Mouse (Mus musculus): ENCODE results near the gene Nudt6. TPM values are rescaled to one million over a fixed set of nuclear protein-coding genes. Genes with fewer than 3 reads are reported as not detected.

Gene Nudt6
- polyA plus RNA-seq, 1 experiment from 2014 or later: 3.9 TPM

- no peaks in the 10 kb centered on the region for H3K4me1 ChIP-seq (ENCODE audit: control insufficient read depth, low read depth, low read length)
- H3K9ac ChIP-seq (ENCODE audit: low read depth, low read length): no peak overlapping the region
- H3K27me3 ChIP-seq (ENCODE audit: control insufficient read depth, insufficient read depth, low read depth, low read length): no peaks in the 10 kb centered on the region
- no peaks in the 10 kb centered on the region for H3K9me3 ChIP-seq (replicated peaks; ENCODE audit: control insufficient read depth, low read length)
- WGBS (ENCODE audit: insufficient replicate concordance): 64% methylated on average over 7 of the region's 7 CpGs
- H3K4me3 ChIP-seq (ENCODE audit: low read depth, low read length): no peak overlapping the region
- no peak for ATAC-seq (ENCODE audit: low read depth)
- H3K4me2 ChIP-seq (ENCODE audit: low read depth, low read length): no peak overlapping the region
- no peaks in the 10 kb centered on the region for H3K36me3 ChIP-seq (ENCODE audit: control insufficient read depth, insufficient read depth)
- H3K27ac ChIP-seq (ENCODE audit: low read length): no peak overlapping the region
Observed at GRCm38 (mm10) chr3:37398661-37399395, 21.2 kb downstream of the Nudt6 start.

- Histone ChIP-seq H3K27ac (ENCODE audit: low read length) (no peak overlapping the region), H3K27me3 (ENCODE audit: control insufficient read depth, insufficient read depth, low read depth, low read length) (no peaks in the 10 kb centered on the region), H3K4me1 (ENCODE audit: control insufficient read depth, low read depth, low read length) (no peaks in the 10 kb centered on the region), H3K4me2 (ENCODE audit: low read depth, low read length) (no peak overlapping the region), H3K9ac (ENCODE audit: low read depth, low read length) (no peak overlapping the region), H3K4me3 (ENCODE audit: low read depth, low read length) (no peak overlapping the region), H3K36me3 (ENCODE audit: control insufficient read depth, insufficient read depth) (no peaks in the 10 kb centered on the region), H3K9me3 (replicated peaks; ENCODE audit: control insufficient read depth, low read length) (no peaks in the 10 kb centered on the region)
- WGBS (ENCODE audit: insufficient replicate concordance): 56% methylated on average over 3 of the region's 3 CpGs
- ATAC-seq (ENCODE audit: low read depth): no peak
Observed at GRCm38 (mm10) chr3:37397646-37398045, 22.4 kb downstream of the Nudt6 start.

- Histone ChIP-seq H3K4me2 (ENCODE audit: low read depth, low read length) (no peak overlapping the region), H3K27me3 (ENCODE audit: control insufficient read depth, insufficient read depth, low read depth, low read length) (no peaks in the 10 kb centered on the region), H3K4me1 (ENCODE audit: control insufficient read depth, low read depth, low read length) (no peaks in the 10 kb centered on the region), H3K27ac (ENCODE audit: low read length) (no peak overlapping the region), H3K36me3 (ENCODE audit: control insufficient read depth, insufficient read depth) (no peaks in the 10 kb centered on the region), H3K9me3 (replicated peaks; ENCODE audit: control insufficient read depth, low read length) (no peaks in the 10 kb centered on the region), H3K9ac (ENCODE audit: low read depth, low read length) (no peak overlapping the region), H3K4me3 (ENCODE audit: low read depth, low read length) (no peak overlapping the region)
- WGBS (ENCODE audit: insufficient replicate concordance): 63% methylated on average over 5 of the region's 5 CpGs
- ATAC-seq (ENCODE audit: low read depth): no peak
Observed at GRCm38 (mm10) chr3:37396930-37397608, 22.9 kb downstream of the Nudt6 start.

GRCm38 (mm10) chr3:37387310-37387709 lies 32.7 kb downstream of the Nudt6 start:
- H3K4me2 ChIP-seq (ENCODE audit: low read depth, low read length): no peak overlapping the region
- no peak for ATAC-seq (ENCODE audit: low read depth)
- no peaks in the 10 kb centered on the region for H3K9me3 ChIP-seq (replicated peaks; ENCODE audit: control insufficient read depth, low read length)
- no peak overlapping the region for H3K9ac ChIP-seq (ENCODE audit: low read depth, low read length)
- WGBS (ENCODE audit: insufficient replicate concordance): 72% methylated on average over 6 of the region's 6 CpGs
- H3K27ac ChIP-seq (ENCODE audit: low read length): no peak overlapping the region
- no peaks in the 10 kb centered on the region for H3K36me3 ChIP-seq (ENCODE audit: control insufficient read depth, insufficient read depth)
- H3K27me3 ChIP-seq (ENCODE audit: control insufficient read depth, insufficient read depth, low read depth, low read length): no peaks in the 10 kb centered on the region
- no peak overlapping the region for H3K4me3 ChIP-seq (ENCODE audit: low read depth, low read length)
- no peaks in the 10 kb centered on the region for H3K4me1 ChIP-seq (ENCODE audit: control insufficient read depth, low read depth, low read length)

- H3K4me3 ChIP-seq (ENCODE audit: low read depth, low read length): no peak overlapping the region
- 68% methylated on average over 6 of the region's 6 CpGs for whole genome bisulfite sequencing (ENCODE audit: insufficient replicate concordance)
- no peaks in the 10 kb centered on the region for H3K9me3 ChIP-seq (replicated peaks; ENCODE audit: control insufficient read depth, low read length)
- ATAC-seq (ENCODE audit: low read depth): no peak
- no peak overlapping the region for H3K27ac ChIP-seq (ENCODE audit: low read length)
- H3K9ac ChIP-seq (ENCODE audit: low read depth, low read length): no peak overlapping the region
- H3K36me3 ChIP-seq (ENCODE audit: control insufficient read depth, insufficient read depth): no peaks in the 10 kb centered on the region
- H3K4me2 ChIP-seq (ENCODE audit: low read depth, low read length): no peak overlapping the region
- no peaks in the 10 kb centered on the region for H3K4me1 ChIP-seq (ENCODE audit: control insufficient read depth, low read depth, low read length)
- H3K27me3 ChIP-seq (ENCODE audit: control insufficient read depth, insufficient read depth, low read depth, low read length): no peaks in the 10 kb centered on the region
Observed at GRCm38 (mm10) chr3:37383096-37383765, 36.8 kb downstream of the Nudt6 start.

GRCm38 (mm10) chr3:37381457-37381856 lies 38.6 kb downstream of the Nudt6 start:
- 56% methylated on average over 6 of the region's 6 CpGs for WGBS (ENCODE audit: insufficient replicate concordance)
- ATAC-seq (ENCODE audit: low read depth): no peak
- Histone ChIP-seq H3K27me3 (ENCODE audit: control insufficient read depth, insufficient read depth, low read depth, low read length) (no peaks in the 10 kb centered on the region), H3K4me1 (ENCODE audit: control insufficient read depth, low read depth, low read length) (no peaks in the 10 kb centered on the region), H3K9me3 (replicated peaks; ENCODE audit: control insufficient read depth, low read length) (no peaks in the 10 kb centered on the region), H3K4me3 (ENCODE audit: low read depth, low read length) (no peak overlapping the region), H3K27ac (ENCODE audit: low read length) (no peak overlapping the region), H3K9ac (ENCODE audit: low read depth, low read length) (no peak overlapping the region), H3K4me2 (ENCODE audit: low read depth, low read length) (no peak overlapping the region), H3K36me3 (ENCODE audit: control insufficient read depth, insufficient read depth) (no peaks in the 10 kb centered on the region)

- Histone ChIP-seq H3K4me3 (ENCODE audit: low read depth, low read length) (no peak overlapping the region), H3K36me3 (ENCODE audit: control insufficient read depth, insufficient read depth) (no peaks in the 10 kb centered on the region), H3K4me1 (ENCODE audit: control insufficient read depth, low read depth, low read length) (no peaks in the 10 kb centered on the region), H3K9me3 (replicated peaks; ENCODE audit: control insufficient read depth, low read length) (no peaks in the 10 kb centered on the region), H3K27me3 (ENCODE audit: control insufficient read depth, insufficient read depth, low read depth, low read length) (no peaks in the 10 kb centered on the region), H3K9ac (ENCODE audit: low read depth, low read length) (no peak overlapping the region), H3K4me2 (ENCODE audit: low read depth, low read length) (no peak overlapping the region), H3K27ac (ENCODE audit: low read length) (no peak overlapping the region)
- no peak for ATAC-seq (ENCODE audit: low read depth)
- WGBS (ENCODE audit: insufficient replicate concordance): 67% methylated on average over 18 of the region's 18 CpGs
Observed at GRCm38 (mm10) chr3:37379930-37380881, 39.8 kb downstream of the Nudt6 start.

GRCm38 (mm10) chr3:37379201-37379600 lies 40.8 kb downstream of the Nudt6 start:
- H3K9me3 ChIP-seq (replicated peaks; ENCODE audit: control insufficient read depth, low read length): no peaks in the 10 kb centered on the region
- H3K4me3 ChIP-seq (ENCODE audit: low read depth, low read length): no peak overlapping the region
- H3K27me3 ChIP-seq (ENCODE audit: control insufficient read depth, insufficient read depth, low read depth, low read length): no peaks in the 10 kb centered on the region
- no peak overlapping the region for H3K27ac ChIP-seq (ENCODE audit: low read length)
- no peak for ATAC-seq (ENCODE audit: low read depth)
- WGBS (ENCODE audit: insufficient replicate concordance): 65% methylated on average over 14 of the region's 14 CpGs
- no peak overlapping the region for H3K4me2 ChIP-seq (ENCODE audit: low read depth, low read length)
- H3K36me3 ChIP-seq (ENCODE audit: control insufficient read depth, insufficient read depth): no peaks in the 10 kb centered on the region
- no peak overlapping the region for H3K9ac ChIP-seq (ENCODE audit: low read depth, low read length)
- H3K4me1 ChIP-seq (ENCODE audit: control insufficient read depth, low read depth, low read length): no peaks in the 10 kb centered on the region

Data from liver, embryonic 16.5 days (tissue).